Mouse (Mus musculus): ENCODE results near the gene Gps2.

GRCm38 (mm10) chr11:69879711-69880110 is 34.0 kb upstream of the Gps2 start:
- TF ChIP-seq MAX (IDR thresholded peaks at IDR 0.05) (no peak), CTCF (IDR thresholded peaks at IDR 0.05; ENCODE audit: control insufficient read depth, insufficient read depth, insufficient read length) (no peak), MYOD1 (IDR thresholded peaks at IDR 0.05; ENCODE audit: control insufficient read depth, insufficient read length, low read depth) (no peak), CEBPB (IDR thresholded peaks at IDR 0.05; ENCODE audit: low read depth) (no peak), USF1 (IDR thresholded peaks at IDR 0.05; ENCODE audit: low read depth) (no peak), FOSL1 (IDR thresholded peaks at IDR 0.05; ENCODE audit: insufficient read depth, low read length, poor library complexity, severe bottlenecking) (no peak)
